Mouse (Mus musculus): ENCODE measurements around the gene Pde4c.

- TF ChIP-seq POLR2A (IDR thresholded peaks at IDR 0.05; ENCODE audit: insufficient read depth, low read depth, low read length) (no peak), CTCF (IDR thresholded peaks at IDR 0.05; ENCODE audit: insufficient read depth, low read depth, low read length) (no peak)
These were observed 8.4 kb upstream of the Pde4c start for GRCm38 (mm10) chr8:70715086-70715485.
